Mouse (Mus musculus): ENCODE data around the gene Gm5901. TPM values are rescaled to one million over a fixed set of nuclear protein-coding genes. Genes with fewer than 3 reads are reported as not detected.
"Not testable (repeated sequence)": the region's sequence is repeated elsewhere in the genome, so short reads cannot be mapped to it uniquely, and the experiment has no call there.

Gene Gm5901
- polyA plus RNA-seq (2011; ENCODE audit: insufficient read depth, insufficient read length, low replicate concordance, missing spikeins): not detected in 2 replicates

DNA sequence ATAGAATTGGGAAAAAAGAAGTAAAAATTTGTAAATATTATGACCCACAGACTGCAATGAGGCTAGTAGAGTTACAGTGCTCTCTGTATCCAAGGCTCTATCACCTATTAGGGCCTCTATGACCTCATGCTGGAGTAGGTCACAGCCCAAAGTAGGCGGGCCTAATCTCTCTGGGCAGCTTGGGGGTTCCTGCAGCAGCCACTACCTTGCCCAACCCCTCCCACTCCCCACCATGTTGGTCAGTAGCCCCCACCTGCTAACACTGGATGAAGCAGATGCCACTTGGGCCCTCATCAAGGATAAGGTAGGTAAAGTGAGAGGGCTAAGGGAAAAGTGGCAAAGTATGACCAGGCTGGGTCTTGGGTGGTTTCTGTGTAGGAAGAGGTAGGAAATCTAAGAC lies at the start of gene Gm5901:
Gm5901 (plus strand) TSS at position 173 of the 400 bp plus-strand sequence.
- H3K4me3 ChIP-seq (replicated peaks; ENCODE audit: control insufficient read depth, low read depth, low read length): no peak within 1 kb of the TSS
- TF ChIP-seq POLR2A (IDR thresholded peaks at IDR 0.05; ENCODE audit: borderline replicate concordance, control insufficient read depth, low read depth, low read length) (no peak), CTCF (IDR thresholded peaks at IDR 0.05; ENCODE audit: control insufficient read depth, insufficient read depth, low read length) (no peak)
- 54% methylated on average over 1 of the region's 1 CpGs for WGBS

DNA sequence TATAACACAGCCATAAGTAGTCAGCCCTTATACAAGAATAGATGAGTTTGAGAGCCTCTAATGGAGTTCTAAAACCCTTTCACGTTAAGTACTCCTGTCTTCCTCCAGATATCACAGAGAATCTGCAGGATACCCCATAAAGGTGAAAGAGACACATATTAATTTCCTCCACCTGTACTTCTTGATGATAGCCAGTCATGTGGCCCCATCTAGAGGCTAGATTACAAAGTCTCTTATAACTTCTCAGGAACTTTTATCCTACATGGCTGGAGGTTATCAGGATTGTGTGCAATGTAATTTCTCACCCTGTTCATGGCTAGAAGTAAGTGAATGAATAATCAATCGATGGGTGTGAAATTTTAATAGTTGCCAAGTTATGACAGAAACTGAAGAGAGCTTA lies 49.5 kb upstream of the Gm5901 start:
- Histone ChIP-seq H3K27ac (ENCODE audit: control insufficient read depth, insufficient read depth, low read depth, low read length, poor library complexity) (no peak overlapping the region), H3K4me1 (ENCODE audit: control insufficient read depth, insufficient read depth, low read length) (no peaks in the 10 kb centered on the region), H3K4me3 (replicated peaks; ENCODE audit: control insufficient read depth, low read depth, low read length) (no peak overlapping the region)
- TF ChIP-seq POLR2A (IDR thresholded peaks at IDR 0.05; ENCODE audit: borderline replicate concordance, control insufficient read depth, low read depth, low read length): no peak
- 61% methylated on average over 2 of the region's 2 CpGs for WGBS

More for the DNA sequence above, at the start of gene Gm5901:
- Histone ChIP-seq H3K4me1 (ENCODE audit: control insufficient read depth, insufficient read depth, low read length) (peaks cover 3% of the 10 kb centered on the region), H3K27ac (ENCODE audit: control insufficient read depth, insufficient read depth, low read depth, low read length, poor library complexity) (no peak within 1 kb of the TSS)

DNA sequence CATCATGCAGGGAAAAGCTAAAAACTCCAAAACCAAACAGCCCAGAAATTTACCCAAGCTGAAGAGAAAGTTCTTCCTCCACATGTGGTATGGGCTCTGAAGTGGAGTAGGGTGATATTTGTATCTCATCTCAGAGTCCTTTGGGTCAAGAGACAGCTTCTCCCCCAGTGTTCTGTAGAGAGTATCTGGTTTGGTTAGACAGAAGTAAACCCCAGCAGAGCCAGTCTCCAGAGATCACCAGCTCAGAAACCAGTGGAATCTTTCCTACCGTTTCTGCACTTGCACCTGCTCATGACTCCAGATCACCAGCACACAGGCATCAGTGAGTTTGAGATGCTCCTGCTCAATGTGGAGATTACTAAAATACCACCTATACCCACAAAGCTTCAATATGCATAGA lies 40.8 kb upstream of the Gm5901 start, which contains the start of gene Olfr690:
Olfr690 (minus strand) TSS at position 101 of the 400 bp plus-strand sequence.
- no peaks in the 10 kb centered on the region for H3K4me1 ChIP-seq (ENCODE audit: control insufficient read depth, insufficient read depth, low read length)
- WGBS: 83% methylated on average over 1 of the region's 1 CpGs
- no peak within 1 kb of the TSS for H3K27ac ChIP-seq (ENCODE audit: control insufficient read depth, insufficient read depth, low read depth, low read length, poor library complexity)
- TF ChIP-seq CTCF (IDR thresholded peaks at IDR 0.05; ENCODE audit: control insufficient read depth, insufficient read depth, low read length) (no peak), POLR2A (IDR thresholded peaks at IDR 0.05; ENCODE audit: borderline replicate concordance, control insufficient read depth, low read depth, low read length) (no peak)
- H3K4me3 ChIP-seq (replicated peaks; ENCODE audit: control insufficient read depth, low read depth, low read length): no peak within 1 kb of the TSS

DNA sequence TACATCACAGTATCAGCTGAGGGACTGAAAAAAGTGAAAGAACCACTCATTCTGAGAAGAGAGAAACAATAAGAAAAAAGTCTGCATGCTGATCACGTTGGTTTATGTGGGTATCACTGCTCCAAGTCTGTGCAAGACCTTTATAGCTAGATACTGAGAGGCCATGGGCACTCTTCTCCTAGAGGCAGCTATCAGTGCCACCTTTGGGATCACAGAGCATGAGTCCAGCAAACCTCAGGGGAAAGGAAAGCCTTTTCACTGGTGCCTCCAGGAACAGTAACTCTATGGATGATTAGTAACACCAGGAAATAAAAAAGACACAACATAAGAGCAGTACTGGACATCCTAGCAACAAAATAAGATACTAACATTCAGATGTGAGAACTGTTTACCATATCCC lies 32.7 kb upstream of the Gm5901 start, which contains the start of gene Olfr691:
Olfr691 (minus strand) TSS at position 101 of the 400 bp plus-strand sequence.
- TF ChIP-seq POLR2A (IDR thresholded peaks at IDR 0.05; ENCODE audit: borderline replicate concordance, control insufficient read depth, low read depth, low read length) (no peak), CTCF (IDR thresholded peaks at IDR 0.05; ENCODE audit: control insufficient read depth, insufficient read depth, low read length) (no peak)
- H3K4me3 ChIP-seq (replicated peaks; ENCODE audit: control insufficient read depth, low read depth, low read length): no peak within 1 kb of the TSS
- 36% methylated on average over 1 of the region's 1 CpGs for WGBS

DNA sequence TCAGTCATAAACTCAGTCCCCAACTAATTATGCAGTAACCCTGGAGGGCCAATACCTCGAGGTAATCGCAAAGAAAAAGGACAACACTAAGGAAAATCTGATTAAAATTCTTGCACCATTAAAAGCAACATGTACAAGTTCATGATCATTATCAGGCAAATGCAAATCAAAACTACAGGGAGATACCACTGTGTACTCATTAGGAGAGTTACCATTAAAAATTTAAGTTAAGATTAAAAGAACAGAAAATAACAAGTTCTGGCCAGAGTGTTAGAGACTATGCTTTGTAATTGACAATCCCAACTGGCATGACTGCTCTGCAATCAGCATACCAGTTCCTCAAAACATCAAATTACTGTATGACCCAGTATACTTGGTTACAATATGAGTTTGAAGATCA lies 32.1 kb upstream of the Gm5901 start:
- Histone ChIP-seq H3K27ac (ENCODE audit: control insufficient read depth, insufficient read depth, low read depth, low read length, poor library complexity) (no peak overlapping the region), H3K4me1 (ENCODE audit: control insufficient read depth, insufficient read depth, low read length) (no peaks in the 10 kb centered on the region), H3K4me3 (replicated peaks; ENCODE audit: control insufficient read depth, low read depth, low read length) (no peak overlapping the region)
- WGBS: 73% methylated on average over 2 of the region's 2 CpGs
- no peak for TF ChIP-seq CTCF (IDR thresholded peaks at IDR 0.05; ENCODE audit: control insufficient read depth, insufficient read depth, low read length)
- no peak for TF ChIP-seq POLR2A (IDR thresholded peaks at IDR 0.05; ENCODE audit: borderline replicate concordance, control insufficient read depth, low read depth, low read length)

More for the DNA sequence above, 32.7 kb upstream of the Gm5901 start, which contains the start of gene Olfr691:
- Histone ChIP-seq H3K4me1 (ENCODE audit: control insufficient read depth, insufficient read depth, low read length) (no peaks in the 10 kb centered on the region), H3K27ac (ENCODE audit: control insufficient read depth, insufficient read depth, low read depth, low read length, poor library complexity) (no peak within 1 kb of the TSS)

DNA sequence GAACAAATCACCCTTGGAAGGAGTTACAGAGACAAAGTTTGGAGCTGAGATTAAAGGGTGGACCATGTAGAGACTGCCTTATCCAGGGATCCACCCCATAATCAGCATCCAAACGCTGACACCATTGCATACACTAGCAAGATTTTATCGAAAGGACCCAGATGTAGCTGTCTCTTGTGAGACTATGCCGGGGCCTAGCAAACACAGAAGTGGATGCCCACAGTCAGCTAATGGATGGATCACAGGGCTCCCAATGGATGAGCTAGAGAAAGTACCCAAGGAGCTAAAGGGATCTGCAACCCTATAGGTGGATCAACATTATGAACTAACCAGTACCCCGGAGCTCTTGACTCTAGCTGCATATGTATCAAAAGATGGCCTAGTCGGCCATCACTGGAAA lies 18.8 kb upstream of the Gm5901 start:
- not testable (repeated sequence) for H3K4me3 ChIP-seq (replicated peaks; ENCODE audit: control insufficient read depth, low read depth, low read length)
- no CpG with 5 or more reads among the region's 5 CpGs for WGBS

DNA sequence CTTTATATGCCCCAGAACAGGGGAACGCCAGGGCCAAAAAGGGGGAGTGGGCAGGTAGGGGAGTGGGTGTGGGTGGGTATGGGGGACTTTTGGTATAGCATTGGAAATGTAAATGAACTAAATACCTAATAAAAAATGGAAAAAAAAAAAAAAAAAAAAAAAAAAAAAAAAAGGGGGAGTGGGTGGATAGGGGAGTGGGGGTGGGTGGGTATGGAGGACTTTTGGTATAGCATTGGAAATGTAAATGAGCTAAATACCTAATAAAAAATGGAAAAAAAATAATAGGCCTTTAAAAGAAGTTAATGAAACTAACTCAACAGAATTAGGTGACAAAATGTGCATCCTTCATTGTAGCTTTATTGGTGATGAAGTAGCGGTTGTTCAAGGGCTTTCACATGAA lies 18.4 kb upstream of the Gm5901 start:
- not testable (repeated sequence) for H3K4me1 ChIP-seq (ENCODE audit: control insufficient read depth, insufficient read depth, low read length); H3K4me3 ChIP-seq (replicated peaks; ENCODE audit: control insufficient read depth, low read depth, low read length); H3K27ac ChIP-seq (ENCODE audit: control insufficient read depth, insufficient read depth, low read depth, low read length, poor library complexity)
- 90% methylated on average over 1 of the region's 2 CpGs for WGBS

More for the DNA sequence above, 18.8 kb upstream of the Gm5901 start:
- not testable (repeated sequence) for H3K27ac ChIP-seq (ENCODE audit: control insufficient read depth, insufficient read depth, low read depth, low read length, poor library complexity); H3K4me1 ChIP-seq (ENCODE audit: control insufficient read depth, insufficient read depth, low read length)

DNA sequence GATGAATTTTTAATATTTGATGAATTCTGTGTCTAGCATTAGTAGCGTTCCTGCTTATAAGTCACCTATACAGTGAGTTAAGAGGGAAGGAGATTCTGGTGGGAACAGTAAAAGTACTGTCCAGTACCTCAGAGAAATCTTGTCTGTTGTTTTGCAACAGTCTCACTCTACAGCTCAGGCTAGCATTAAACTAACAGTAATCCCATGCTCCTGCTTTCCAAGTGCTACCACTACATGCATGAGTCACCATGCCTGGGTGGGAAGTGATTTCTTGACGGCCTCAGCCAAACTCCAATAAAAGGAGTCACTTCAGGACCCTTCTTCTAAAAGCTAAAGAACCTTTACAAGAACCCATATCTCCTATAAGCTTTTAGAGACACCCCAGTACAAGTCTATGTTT lies 13.1 kb upstream of the Gm5901 start:
- Histone ChIP-seq H3K4me1 (ENCODE audit: control insufficient read depth, insufficient read depth, low read length) (peaks cover 1% of the 10 kb centered on the region; the same call in 1 of the 2 replicates), H3K27ac (ENCODE audit: control insufficient read depth, insufficient read depth, low read depth, low read length, poor library complexity) (no peak overlapping the region), H3K4me3 (replicated peaks; ENCODE audit: control insufficient read depth, low read depth, low read length) (no peak overlapping the region)
- no peak for TF ChIP-seq POLR2A (IDR thresholded peaks at IDR 0.05; ENCODE audit: borderline replicate concordance, control insufficient read depth, low read depth, low read length)
- TF ChIP-seq CTCF (IDR thresholded peaks at IDR 0.05; ENCODE audit: control insufficient read depth, insufficient read depth, low read length): no peak
- 79% methylated on average over 2 of the region's 2 CpGs for WGBS

DNA sequence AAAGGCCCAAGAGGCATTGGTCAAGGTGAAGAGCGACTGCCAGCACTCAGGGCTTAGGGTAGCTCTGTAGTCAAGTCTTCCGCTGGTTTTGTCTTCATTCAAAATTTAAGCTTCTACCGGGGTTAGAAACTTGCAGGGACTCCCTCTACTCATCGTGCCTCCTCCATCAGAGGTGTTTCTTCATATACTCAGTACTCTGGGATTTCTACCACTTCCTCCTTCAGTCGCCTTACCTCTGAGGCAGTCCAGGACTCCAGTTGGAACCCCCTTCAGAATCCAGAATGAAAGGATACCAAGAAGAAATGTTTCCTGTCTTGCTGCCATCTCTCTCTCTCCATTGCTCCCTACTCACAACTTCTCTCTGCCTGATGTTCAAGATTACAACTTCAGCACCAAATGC lies 7.6 kb upstream of the Gm5901 start:
- TF ChIP-seq POLR2A (IDR thresholded peaks at IDR 0.05; ENCODE audit: borderline replicate concordance, control insufficient read depth, low read depth, low read length): no peak
- no peak for TF ChIP-seq CTCF (IDR thresholded peaks at IDR 0.05; ENCODE audit: control insufficient read depth, insufficient read depth, low read length)
- Histone ChIP-seq H3K4me1 (ENCODE audit: control insufficient read depth, insufficient read depth, low read length) (no peaks in the 10 kb centered on the region), H3K27ac (ENCODE audit: control insufficient read depth, insufficient read depth, low read depth, low read length, poor library complexity) (no peak overlapping the region), H3K4me3 (replicated peaks; ENCODE audit: control insufficient read depth, low read depth, low read length) (no peak overlapping the region)
- 58% methylated on average over 5 of the region's 5 CpGs for WGBS
